Mouse (Mus musculus): ENCODE results near the gene Rfx4.

Gene Rfx4

DNA sequence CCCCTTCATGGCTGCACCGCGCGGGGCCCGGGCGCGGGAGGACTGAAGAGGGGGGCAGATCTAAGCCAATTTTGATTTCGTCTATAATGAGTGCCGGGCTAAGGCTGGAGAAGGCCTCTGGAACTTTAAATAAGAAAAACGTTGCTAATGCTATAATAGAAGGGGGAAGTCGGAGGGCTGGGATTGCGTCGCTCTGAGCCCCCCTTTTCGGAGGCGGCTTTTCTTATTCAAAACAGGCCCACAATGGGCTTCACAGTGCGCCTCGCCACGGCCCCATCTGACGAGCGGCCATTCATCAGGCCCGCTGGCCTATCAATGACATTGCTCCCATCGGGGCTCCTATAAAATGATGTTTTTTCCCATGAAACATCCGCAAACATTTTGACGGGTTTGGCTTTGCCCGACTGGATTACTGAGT, at the start of gene Rfx4:
Gene Rfx4 (plus strand): TSS at position 277 of the 418 bp plus-strand sequence.
- no peak for DNase-seq (ENCODE audit: low spot score in 2 of 2)

DNA sequence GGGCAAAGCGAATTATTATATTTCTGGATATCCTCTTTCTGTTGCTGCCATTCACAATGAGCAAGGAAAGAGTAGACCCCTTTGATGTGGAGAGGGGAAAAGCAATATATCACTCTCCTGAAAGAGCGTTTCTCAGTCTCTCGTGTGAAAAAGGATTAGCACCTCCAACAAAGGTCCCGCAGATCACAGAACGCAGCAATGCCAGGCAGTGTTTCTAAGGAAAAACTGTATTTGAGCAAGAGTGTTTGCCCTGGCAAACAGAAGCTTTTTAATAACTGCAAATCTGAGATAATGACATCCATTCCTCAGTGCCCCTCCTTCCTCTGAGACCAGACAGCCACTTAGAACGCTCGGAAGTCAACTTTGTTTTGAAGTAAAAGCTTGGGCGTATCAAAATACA, 49.3 kb upstream of the Rfx4 start:
- DNase-seq (ENCODE audit: low spot score in 2 of 2), result no peak

DNA sequence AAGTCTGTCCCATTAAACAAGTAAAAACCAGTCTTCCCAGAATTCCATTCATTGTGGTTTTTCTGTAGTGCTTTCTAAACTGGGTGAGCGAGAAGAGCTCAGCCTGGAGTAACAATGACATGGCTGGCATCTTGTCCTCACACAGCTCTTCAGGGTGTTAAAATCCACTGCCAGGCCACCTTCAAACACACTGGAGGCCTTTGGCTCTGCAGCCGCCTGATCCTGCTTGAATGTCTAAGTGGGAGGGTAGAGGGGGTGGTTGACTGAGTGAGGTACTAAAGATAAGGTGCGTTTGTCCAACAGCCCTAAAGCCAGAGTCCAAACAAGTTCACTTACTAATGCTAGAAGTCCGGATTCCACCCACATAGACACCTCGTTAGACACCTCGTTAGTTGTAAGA, 48.6 kb upstream of the Rfx4 start:
- DNase-seq (ENCODE audit: low spot score in 2 of 2), result no peak

DNA sequence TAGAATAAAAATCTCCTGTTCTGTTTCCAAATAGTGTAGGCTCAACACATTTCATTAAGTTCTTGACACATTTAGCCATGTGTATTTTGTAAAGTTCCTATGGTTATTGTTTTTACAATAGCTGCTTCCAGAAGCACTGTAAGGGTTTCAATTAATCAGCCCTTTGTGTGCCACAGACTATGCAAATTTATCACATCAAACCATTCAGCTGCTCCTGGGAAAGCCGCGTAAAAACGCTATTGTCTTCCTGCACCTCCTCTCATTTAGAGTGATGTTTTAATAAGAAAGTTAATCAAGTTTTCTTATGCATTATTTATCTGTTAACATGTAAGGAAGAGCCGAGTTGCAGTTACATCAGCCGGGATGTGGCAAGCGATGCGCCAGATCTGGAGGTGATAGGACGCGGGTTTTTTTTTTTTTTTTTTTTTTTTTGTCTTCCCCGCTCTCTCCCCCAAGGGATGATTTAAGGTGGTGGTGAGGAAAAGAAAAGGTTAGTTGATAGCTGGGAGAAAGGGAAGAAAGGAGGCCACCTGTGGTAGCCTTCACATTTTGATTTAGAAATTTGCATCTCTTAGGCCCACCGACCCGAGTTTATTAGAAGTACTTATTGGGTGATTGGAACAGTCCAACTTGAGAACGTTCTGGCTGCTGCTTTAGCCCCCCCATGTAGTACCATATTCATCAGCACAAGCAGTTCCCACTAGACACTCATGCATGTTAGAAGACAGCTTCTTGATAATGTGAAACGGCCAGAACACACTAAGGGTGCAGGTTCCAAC, 47.9 kb upstream of the Rfx4 start:
- no peak for DNase-seq (ENCODE audit: low spot score in 2 of 2)

DNA sequence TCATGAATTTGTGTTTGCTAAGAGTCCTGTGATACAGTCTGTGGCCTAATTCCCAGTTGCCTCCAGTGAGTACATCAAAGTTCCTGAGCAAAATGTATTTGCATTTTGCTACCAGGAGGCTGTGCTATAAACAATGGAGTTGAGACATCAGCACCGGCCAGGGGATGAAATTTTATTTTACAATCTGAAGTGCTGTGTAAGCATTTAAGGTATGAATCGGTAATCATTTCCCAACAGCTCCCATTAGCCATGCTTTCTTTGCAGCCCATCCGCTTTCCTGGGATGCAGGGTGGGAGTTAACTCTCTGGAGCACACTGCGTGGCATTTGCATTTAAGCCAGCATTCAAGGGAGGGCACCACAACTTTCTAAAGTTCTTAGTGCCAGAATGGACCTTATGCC, 45.7 kb upstream of the Rfx4 start:
- no peak for DNase-seq (ENCODE audit: low spot score in 2 of 2)

DNA sequence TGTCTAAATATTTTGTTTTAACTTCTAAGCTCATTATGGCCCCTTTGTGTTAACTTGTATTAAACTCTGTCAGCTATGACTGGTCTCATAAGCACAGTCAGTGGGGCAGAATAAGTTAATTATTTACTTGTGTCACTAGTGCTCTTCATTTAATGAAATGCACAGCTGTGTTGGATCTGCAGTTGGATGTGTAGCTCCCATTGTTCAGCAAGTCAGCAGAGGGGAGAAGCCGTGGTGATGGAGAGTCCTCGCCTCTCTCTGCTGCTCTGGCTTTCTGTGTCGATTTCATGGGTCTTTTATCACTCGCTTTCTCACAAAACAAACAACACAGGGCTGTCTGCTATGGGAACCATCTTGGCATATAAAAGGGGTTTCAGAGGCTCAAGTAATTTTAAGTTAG, 45.0 kb upstream of the Rfx4 start:
- no peak for DNase-seq (ENCODE audit: low spot score in 2 of 2)

DNA sequence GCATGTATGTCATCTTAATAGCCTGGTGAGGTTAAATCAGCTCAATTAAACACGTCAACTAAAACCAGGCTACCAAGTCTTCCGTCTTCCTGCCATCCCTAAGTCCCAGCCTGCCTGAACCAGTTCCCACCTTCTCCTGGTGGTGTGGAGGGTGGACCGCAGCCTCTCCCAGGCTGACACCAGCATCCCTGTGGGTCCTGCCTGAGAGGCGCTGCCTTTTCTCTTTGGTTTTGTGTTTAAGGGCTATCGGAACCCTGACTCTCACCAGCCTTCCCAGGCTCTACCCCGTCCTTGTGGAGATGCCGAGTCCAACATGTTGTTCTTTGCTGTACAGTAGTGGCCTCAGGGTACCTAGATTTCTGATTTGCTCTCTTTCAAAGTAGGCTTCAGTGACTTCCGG, 44.4 kb upstream of the Rfx4 start:
- DNase-seq (ENCODE audit: low spot score in 2 of 2), result no peak

DNA sequence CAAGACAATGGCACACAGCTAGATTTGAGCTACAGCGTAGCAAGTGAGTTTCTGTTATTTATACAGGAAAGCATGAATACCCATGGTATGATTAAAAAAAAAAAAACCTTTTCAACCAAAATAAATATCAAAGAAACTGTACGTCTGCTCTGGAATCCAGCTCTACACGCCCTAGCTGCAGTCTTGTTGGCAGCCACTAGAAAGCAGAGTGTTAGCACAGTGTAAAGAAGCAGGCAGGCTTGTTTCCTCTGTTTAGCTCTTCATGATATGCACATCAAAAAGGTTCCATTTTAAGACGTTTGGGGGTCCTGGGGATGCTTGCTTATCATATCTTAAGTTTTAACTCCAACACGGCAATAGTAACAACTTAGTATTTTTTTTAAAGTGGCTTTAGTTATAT, 43.9 kb upstream of the Rfx4 start:
- DNase-seq (ENCODE audit: low spot score in 2 of 2), result no peak

DNA sequence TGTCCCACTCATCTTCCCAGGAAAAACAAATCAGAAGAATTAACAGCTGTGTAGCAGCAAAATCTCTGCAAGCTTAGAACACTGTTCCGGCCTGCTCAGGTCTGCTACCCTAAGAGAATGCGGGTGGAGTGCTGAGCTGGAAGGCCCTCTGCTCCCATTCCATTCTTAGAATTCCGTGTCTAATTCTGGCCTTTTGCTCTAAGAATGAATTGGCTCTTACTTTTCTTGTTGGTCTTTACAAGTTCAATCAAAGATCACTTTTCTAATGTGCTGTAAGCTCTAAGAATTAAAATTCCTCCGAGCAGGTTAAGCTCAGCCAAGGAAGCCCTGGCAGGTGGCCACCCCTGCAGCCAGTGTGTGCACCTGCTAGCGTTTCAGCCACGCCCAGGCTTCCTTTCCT, 43.3 kb upstream of the Rfx4 start:
- no peak for DNase-seq (ENCODE audit: low spot score in 2 of 2)

DNA sequence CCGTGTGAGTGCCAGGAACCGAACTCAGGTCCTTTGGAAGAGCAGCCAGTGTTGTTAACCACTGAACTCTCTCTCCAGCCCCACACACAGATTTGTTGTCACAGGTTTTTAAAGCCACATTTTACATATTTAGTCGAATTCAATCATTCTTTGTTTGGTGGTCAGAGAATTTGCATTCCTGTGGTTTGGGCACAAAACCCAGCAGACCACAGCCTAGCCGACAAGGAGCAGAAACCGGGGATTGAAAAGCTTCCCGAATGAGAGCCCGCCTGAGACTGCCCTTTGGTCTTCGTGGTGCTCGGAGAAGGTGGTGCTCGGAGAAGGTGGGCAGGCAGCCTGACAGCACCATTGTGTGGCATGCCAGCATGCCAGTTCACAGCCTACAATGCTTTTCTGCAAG, 42.8 kb upstream of the Rfx4 start:
- no peak for DNase-seq (ENCODE audit: low spot score in 2 of 2)

DNA sequence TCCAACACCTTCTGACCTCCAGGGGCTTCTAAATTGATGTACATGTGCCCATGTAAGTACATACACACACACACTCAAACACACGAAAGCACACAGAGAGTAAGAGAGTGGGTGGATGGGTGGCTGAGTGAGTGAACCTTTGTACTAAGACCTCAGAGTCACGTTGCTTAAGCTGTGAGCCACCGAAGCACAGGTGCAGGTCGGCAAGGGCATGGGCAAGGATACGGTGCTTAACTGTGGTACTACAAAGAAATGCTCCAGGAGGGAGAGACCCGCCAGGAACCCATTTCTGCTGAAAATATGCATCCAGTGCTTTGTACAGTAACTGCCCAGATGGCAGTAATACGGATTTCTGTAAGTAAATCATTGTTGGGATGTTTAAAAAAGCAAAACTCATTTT, 40.2 kb upstream of the Rfx4 start:
- no peak for DNase-seq (ENCODE audit: low spot score in 2 of 2)

DNA sequence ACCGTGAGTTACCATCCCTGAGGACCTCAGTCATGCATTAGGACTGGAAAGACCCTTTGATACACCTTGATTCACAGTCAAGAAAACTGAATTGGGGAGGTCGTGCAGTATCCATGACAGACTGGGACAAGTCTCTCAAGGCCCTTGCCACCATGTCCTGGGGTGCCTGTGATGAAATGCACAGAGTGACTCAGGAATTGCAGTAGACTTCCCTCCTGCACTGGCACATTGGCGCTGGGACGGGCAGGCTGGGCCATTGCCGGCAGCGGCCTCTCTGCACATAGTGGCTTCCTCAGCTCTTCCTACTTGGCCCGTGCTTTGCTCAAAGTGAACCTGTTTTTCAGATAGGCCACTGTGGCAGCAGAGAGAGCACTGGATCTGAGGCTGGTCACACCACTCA, 39.3 kb upstream of the Rfx4 start:
- DNase-seq (ENCODE audit: low spot score in 2 of 2), result no peak

DNA sequence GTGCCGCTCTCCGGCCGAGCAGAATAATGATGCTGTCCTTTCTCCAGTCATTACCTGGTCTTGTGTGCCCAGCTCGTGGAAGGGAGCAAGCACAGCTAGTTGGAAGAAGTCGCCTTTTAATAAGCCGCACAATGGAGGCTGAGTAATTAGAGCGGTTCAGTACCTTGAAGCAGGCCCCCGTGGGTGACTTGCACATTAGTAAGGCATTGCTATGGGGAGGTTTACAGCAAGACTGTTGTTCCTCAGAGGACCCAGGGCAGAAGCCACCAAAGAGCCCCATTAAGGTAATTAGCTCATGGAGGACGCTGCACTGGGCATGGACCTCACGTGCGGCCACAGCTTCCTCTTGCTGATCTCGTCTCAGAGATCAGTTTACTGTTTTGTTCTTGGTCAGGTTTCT, 33.2 kb upstream of the Rfx4 start:
- DNase-seq (ENCODE audit: low spot score in 2 of 2), result no peak

DNA sequence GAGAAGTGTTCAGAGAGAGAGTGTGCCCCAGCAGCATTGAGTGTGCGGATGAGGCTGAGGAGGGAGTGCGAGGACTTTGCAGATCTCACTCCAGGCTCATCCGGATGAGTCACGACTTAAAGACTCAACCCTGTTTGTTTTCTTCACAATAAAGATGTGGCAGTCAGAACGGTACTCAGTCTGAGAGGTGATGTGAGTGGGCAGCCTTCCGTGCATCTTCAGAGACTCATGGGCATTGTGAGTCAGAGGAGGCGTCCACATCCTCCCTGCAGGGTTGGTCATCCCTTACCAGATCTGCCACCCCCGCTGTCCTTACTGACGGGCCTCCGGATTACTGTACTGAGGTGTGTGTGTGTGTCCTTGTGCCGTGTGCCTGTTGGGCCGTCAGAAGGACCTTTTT, 28.9 kb upstream of the Rfx4 start:
- no peak for DNase-seq (ENCODE audit: low spot score in 2 of 2)

DNA sequence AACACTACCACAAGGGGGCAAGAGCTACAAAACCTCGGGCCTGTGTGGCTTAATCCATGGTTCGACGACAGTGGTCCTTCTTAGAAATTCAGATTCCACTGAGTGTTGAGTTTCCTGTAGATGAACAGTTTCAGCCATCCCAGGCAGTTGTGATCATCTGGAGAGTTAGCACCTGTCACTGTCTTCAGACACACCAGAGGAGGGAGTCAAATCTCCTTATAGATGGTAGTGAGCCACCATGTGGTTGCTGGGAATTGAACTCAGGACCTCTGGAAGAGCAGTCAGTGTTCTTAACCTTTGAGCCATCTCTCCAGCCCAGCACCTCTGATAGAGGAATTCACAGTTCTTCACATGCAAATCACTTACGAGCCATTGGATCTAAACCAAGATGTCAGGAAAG, 28.1 kb upstream of the Rfx4 start:
- DNase-seq (ENCODE audit: low spot score in 2 of 2), result no peak

DNA sequence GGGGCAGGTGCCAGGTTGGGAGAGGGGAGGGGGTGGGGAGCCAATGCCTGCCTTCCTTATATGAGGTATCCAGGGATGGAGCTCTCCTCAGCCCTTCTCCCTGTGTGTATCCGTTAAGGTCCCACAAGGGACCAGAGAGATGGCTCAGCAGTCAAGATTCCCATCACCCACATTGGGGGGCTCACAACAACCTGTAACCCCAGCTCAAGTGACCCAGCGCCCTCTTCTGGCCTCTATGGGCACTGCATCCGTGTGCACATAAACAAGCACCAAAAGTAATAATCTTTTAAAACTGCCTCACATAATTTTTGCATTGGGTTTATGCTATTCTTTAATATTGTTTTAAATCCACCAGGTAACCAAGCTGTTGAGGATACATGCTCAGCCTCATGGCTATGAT, 25.8 kb upstream of the Rfx4 start:
- no peak for DNase-seq (ENCODE audit: low spot score in 2 of 2)

DNA sequence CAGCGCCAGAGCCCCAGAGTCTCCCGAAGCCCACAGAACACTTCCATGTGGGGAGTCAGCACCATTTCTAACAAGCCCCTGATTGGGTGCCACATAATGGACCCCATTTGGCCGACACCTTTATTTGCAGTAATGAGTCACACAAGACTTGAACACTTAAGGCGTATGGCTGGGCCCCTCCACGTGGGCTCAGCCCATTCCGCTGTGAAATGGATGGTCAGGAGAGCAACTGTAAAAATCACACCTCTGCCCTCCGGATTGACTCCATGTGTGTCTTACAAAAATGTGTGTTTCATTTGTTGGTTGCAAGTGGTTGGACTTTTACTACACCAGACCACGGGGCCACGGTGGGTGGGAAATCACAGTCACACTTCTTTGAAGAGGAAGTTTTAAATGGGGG, 24.9 kb upstream of the Rfx4 start:
- DNase-seq (ENCODE audit: low spot score in 2 of 2), result no peak

DNA sequence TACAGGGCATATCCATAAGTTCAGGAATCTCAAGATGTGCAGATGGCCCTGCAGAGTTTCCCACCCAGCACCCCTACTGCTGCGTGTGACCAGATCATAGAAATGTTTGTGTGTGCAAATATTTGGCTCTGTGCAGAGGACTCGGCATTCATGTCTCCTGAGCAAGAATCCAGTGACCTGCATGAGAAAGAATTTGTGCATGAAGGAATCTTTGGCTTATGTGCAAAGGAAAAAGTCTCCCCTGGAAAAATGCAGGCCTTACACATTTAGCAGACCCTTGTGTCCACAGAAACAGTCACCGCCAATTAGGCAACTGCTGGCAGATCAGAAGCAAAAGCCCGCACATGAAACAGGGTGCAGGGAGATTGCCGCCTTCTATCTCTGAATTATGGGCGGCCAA, 22.4 kb upstream of the Rfx4 start:
- no peak for DNase-seq (ENCODE audit: low spot score in 2 of 2)

DNA sequence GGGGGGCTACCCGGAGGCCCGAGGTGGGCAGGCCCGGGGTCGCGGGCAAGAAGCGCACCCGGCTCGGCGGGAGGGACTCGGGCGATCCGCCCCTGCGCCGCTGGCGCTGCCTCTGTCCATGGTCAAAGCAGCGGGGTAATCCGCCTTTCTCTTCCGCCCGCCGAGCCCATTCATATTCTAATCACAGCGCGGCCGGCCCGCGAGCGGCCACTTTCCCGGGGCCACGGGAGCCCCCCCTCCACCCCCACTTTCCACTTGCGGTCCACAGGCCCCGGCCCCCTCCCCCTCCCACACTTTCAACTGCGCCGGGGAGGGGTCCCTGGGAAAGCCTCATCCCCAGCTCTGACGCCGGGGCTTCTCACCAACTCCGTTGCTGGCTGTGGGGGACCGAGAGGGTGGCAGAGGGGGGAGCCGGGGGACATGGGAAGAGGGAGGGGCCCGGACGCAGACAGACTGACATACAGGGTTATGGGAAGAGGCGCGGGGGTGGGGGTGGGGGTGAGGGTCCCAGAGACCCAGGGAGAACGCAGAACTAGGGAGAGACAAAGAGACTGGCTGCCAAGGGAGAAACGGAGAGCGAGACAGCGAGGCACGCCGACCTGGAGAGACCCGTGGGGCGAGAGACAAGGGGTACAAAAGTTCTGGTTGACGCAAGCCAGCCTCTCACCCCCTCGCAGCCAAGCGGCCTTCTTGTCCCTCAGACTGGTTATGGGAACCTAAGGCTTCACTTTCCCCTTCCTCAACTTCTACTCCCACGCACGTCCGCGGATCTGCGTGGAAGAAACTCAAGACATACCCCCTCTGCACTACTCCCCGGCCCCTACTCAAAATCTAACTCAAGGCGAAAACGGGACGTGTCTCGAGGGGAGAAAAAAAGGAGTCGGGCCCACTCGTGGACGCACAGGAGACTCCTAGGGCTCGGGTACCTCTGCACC, 744 bp upstream of the Rfx4 start:
- no peak for DNase-seq (ENCODE audit: low spot score in 2 of 2)

DNA sequence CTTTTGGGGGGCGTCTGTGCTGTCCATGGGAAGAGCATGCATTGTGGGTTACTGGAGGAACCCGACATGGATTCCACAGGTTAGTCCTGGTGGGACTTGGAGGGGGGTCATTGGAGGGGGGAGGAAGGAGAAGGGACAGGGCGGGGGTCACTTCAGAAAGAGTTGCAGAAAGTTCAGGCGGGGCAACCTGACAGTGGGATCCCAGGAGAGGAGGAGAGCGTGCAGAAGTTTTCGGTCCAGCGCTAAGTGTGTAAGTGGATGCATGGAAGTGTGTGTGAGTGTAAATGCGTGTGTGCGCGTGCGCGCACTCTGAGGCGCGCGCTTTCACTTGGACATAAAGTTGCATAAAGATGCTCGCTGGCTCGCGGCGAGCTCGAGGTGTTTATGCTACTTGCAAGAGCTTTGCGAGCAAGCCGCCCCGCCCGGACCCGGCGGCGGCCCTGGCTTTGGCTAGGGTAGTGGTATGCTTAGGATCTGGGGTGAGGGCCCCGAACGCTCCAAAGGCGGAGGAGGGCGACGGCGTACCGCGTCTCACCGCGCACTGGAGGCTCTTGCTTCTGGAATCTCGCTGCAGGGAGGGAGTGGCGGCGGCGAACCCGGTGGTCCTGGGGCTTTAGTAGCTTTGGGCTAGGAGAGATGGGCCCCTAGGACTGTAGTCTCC, 703 bp downstream of the Rfx4 start:
- DNase-seq (ENCODE audit: low spot score in 2 of 2), result no peak

DNA sequence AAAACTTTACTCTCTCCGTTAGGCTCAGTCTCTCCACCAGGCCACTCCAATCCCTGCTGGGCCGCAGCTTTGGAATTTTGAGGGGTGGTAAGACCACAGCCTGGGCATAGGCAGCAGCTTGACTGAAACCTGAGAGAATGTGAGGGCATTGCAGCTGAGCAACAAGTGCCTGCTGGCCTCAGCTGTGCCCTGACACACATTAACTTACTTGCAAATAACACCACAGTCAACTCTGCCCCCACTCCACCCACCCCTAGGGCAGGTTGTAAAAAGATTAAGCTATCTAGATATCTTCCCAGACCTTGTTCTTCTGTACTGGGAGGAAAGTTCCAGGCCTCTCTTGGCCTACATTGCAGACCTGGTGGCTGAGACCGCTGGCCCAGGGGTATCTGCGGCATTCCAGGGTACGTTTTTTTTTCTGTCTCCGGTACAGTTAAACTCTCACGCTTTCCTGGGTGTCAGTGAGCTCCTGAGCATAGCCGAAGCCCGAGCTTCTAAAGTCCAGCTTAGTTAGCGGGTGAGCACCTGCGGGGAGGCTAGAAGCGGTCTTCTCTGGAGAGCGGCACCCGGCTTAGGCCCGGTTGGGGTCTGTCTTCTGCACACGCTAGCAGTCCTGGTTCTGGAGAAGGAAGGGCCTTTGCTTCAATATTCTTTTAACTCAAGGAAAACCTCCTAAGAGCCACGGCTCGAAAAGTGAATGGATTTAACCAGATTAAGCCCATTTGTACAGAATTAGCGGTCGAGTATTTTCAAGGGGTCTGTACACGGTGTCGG, 1.8 kb downstream of the Rfx4 start:
- no peak for DNase-seq (ENCODE audit: low spot score in 2 of 2)

DNA sequence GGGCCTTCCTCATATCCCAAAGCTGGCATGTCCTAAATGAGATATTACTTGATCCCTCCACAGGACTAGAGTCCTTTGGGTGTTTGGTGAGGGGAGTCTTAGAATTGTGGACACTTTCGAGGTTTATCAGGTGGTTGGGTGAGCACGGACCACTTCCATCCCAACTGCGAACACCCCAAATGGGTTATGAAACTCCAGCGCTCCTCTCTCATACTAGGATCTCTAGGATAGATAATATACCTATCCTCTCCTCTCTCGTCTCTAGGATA, 2.3 kb downstream of the Rfx4 start:
- DNase-seq (ENCODE audit: low spot score in 2 of 2), result no peak

Data from frontal cortex, postnatal 25 days (tissue).